In genomic region chr2:58079849-58080248, GRCm38 (mm10) we compare ENCODE assay signal across 38 mouse cellular contexts. TPM values are rescaled to one million over a fixed set of nuclear protein-coding genes. Genes with fewer than 3 reads are reported as not detected.
DNase-seq lines count a peak whose midpoint lies in the region; ATAC-seq and TF ChIP-seq lines count a peak whose summit lies in the region.
"Had no signal": no experiment of that assay in that cellular context is flagged by ENCODE, and none has a peak within 500 bp of the region (broad histone marks: within the 10 kb centered on the region; RNA-seq: fewer than 3 reads in every experiment).

No protein-coding gene starts in this region.

- H3K9me3 ChIP-seq in heart, embryonic 10.5 days: no peaks in the 10 kb centered on the region
- H3K9me3 ChIP-seq: embryonic facial prominence, embryonic 13.5 days; forebrain, embryonic 12.5 days; heart, embryonic 15.5 days; liver, embryonic 13.5 days; midbrain, embryonic 13.5 days had no signal

- no peaks in the 10 kb centered on the region for H3K79me2 ChIP-seq in C2C12 (ENCODE audit: control insufficient read depth, insufficient read depth)

- H3K79me3 ChIP-seq in C2C12 (ENCODE audit: low read depth): no peaks in the 10 kb centered on the region

- no peaks in the 10 kb centered on the region for H3K4me1 ChIP-seq in heart, embryonic 10.5 days
- H3K4me1 ChIP-seq: embryonic facial prominence, embryonic 13.5 days; forebrain, embryonic 12.5 days; heart, embryonic 15.5 days; liver, embryonic 13.5 days; midbrain, embryonic 13.5 days had no signal

- no peak for ATAC-seq in inflammation-experienced regulatory T-cells, adult 6 months
- ATAC-seq: forebrain, postnatal 0 days; lung, postnatal 0 days; midbrain, embryonic 13.5 days had no signal

- no peak overlapping the region for H3ac ChIP-seq in C2C12 (ENCODE audit: control insufficient read depth, insufficient read length, low read depth)

- H3K27me3 ChIP-seq in heart, embryonic 10.5 days (ENCODE audit: insufficient read depth, poor library complexity, severe bottlenecking): no peaks in the 10 kb centered on the region
- H3K27me3 ChIP-seq in C2C12 (ENCODE audit: control insufficient read depth, insufficient read depth, insufficient read length): no peaks in the 10 kb centered on the region
- H3K27me3 ChIP-seq: CH12.LX; embryonic facial prominence, embryonic 13.5 days; forebrain, embryonic 12.5 days; heart, embryonic 15.5 days; liver, embryonic 13.5 days; midbrain, embryonic 13.5 days had no signal

- H3K4me3 ChIP-seq in heart, embryonic 10.5 days: no peak overlapping the region
- H3K4me3 ChIP-seq in C2C12 (ENCODE audit: insufficient read depth, poor library complexity, severe bottlenecking): no peak overlapping the region
- H3K4me3 ChIP-seq: embryonic facial prominence, embryonic 13.5 days; erythroblast, embryonic 14.5 days; forebrain, embryonic 12.5 days; heart, embryonic 15.5 days; liver, embryonic 13.5 days; midbrain, embryonic 13.5 days had no signal

- no peak overlapping the region for H3K27ac ChIP-seq in heart, embryonic 10.5 days
- H3K27ac ChIP-seq: embryonic facial prominence, embryonic 13.5 days; forebrain, embryonic 12.5 days; heart, embryonic 15.5 days; hindbrain, embryonic 14.5 days; liver, embryonic 13.5 days; midbrain, embryonic 13.5 days; stomach, postnatal 0 days had no signal

- no peaks in the 10 kb centered on the region for H3K36me3 ChIP-seq in heart, embryonic 10.5 days
- H3K36me3 ChIP-seq in C2C12 (ENCODE audit: control insufficient read depth, insufficient read depth): no peaks in the 10 kb centered on the region
- H3K36me3 ChIP-seq: embryonic facial prominence, embryonic 13.5 days; forebrain, embryonic 12.5 days; heart, embryonic 15.5 days; liver, embryonic 13.5 days; midbrain, embryonic 13.5 days had no signal

- peak; percentile 6 for DNase-seq in heart, adult 8-10 months (ENCODE audit: low spot score)
- no peak for DNase-seq in heart, embryonic 10.5 days (ENCODE audit: low spot score)
- DNase-seq in NIH3T3 (ENCODE audit: low read depth): peak; percentile 70
- DNase-seq in fibroblast of lung, adult 2 months (ENCODE audit: low read depth): peak; percentile 35
- DNase-seq in urinary bladder, postnatal 36 days (ENCODE audit: low spot score in 2 of 2): no peak
- no peak for DNase-seq in left cerebral cortex, adult 9 months (ENCODE audit: low spot score in 2 of 2)
- DNase-seq: adrenal gland, postnatal 10 days; B cell, adult 2 months; cerebellum, adult 11 months; cerebellum, adult 9-10 months; cerebellum, postnatal 36 days; forebrain, postnatal 0 days; gastrocnemius, postnatal 14 days; heart, postnatal 4 days; kidney, adult 11 months; kidney, postnatal 14 days; left cerebral cortex, postnatal 4 days; liver, embryonic 13.5 days; lung, adult 18-20 months; lung, postnatal 4 days; retina, postnatal 1 day; thymus, postnatal 4 days had no signal

- no peak for TF ChIP-seq CTCF in C2C12 (IDR thresholded peaks at IDR 0.05; ENCODE audit: control insufficient read depth, insufficient read depth, insufficient read length)

- WGBS in heart, embryonic 10.5 days: 40% methylated on average over 1 of the region's 1 CpGs

TF ChIP-seq in C2C12, 6 proteins besides CTCF, POLR2A, EP300 and RAD21:
- TF ChIP-seq MAX (IDR thresholded peaks at IDR 0.05): no peak
- peak; percentile 85 for TF ChIP-seq FOSL1 (IDR thresholded peaks at IDR 0.05; ENCODE audit: insufficient read depth, low read length, poor library complexity, severe bottlenecking)
- no peak for TF ChIP-seq MYOG (IDR thresholded peaks at IDR 0.05; ENCODE audit: control insufficient read depth, extremely low read depth, insufficient read length)
- no peak for TF ChIP-seq USF1 (IDR thresholded peaks at IDR 0.05; ENCODE audit: low read depth)
- no peak for TF ChIP-seq MYOD1 (IDR thresholded peaks at IDR 0.05; ENCODE audit: control insufficient read depth, insufficient read length, low read depth)
- TF ChIP-seq CEBPB (IDR thresholded peaks at IDR 0.05; ENCODE audit: low read depth): peak; percentile 95

RNA-seq across cellular contexts. Expression of gene Ermn, which starts 27.2 kb away (rescaled TPM):
- not detected for total RNA-seq in heart, adult 8-10 months (2022)
- polyA plus RNA-seq in heart, embryonic 10.5 days (2016; fragmentation: Nextera tagmentation; extraction: Ambion mirVana): not detected in 2 replicates
- not detected for polyA plus RNA-seq in C2C12 (2012; fragmentation: generic; extraction: Trizol)
- 1 to 10 TPM in 1 of 3 experiments, under 1 TPM in 1, not detected in 1; 0.15 to 5.8 TPM for polyA plus RNA-seq in inflammation-experienced regulatory T-cells, adult 6 months (2017; shearing (Covaris generic))
- total RNA-seq: adrenal gland, postnatal 10 days; ES-E14; gastrocnemius, postnatal 14 days; granulocyte monocyte progenitor cell, adult 5-6 weeks; heart, postnatal 4 days; megakaryocyte-erythroid progenitor cell, adult 5-6 weeks had no signal
- polyA plus RNA-seq: erythroblast, embryonic 14.5 days; heart, embryonic 15.5 days; kidney, embryonic 14.5 days; liver, embryonic 13.5 days; spleen, adult 2 months had no signal

Comparison
In these comparisons a context has a peak if more than half of its experiments do, and no peak if none do; other contexts are left out.
1. DNase-seq: peak in heart, adult 8-10 months (single experiment), NIH3T3 (single experiment) and fibroblast of lung, adult 2 months (single experiment); none in heart, embryonic 10.5 days (single experiment), urinary bladder, postnatal 36 days (0 of 2) and left cerebral cortex, adult 9 months (0 of 2).